ENCODE assay signal across 20 mouse cellular contexts in the genomic region with DNA sequence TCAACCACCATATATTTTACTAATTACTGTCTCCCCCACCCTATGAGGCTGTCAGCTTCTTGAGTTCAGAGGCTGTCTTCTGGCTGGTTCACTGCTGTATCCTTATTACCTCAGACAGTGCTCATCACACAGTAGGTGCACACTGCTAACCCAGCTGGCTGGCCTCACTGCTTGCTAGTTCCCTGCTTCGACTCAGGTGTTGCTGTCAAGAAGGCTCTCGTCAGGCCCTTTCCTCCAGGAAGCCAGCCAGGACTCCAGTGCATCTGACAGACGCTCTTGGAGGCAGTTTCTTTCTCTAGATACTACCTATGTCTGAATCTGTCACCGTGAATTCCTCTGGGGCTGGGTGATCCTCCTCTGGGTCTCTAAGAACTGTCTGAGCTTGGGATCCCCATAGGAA.
DNase-seq lines count a peak whose midpoint lies in the region; ATAC-seq lines count a peak whose summit lies in the region.
"Had no signal": no experiment of that assay in that cellular context is flagged by ENCODE, and none has a peak within 500 bp of the region (broad histone marks: within the 10 kb centered on the region; RNA-seq: fewer than 3 reads in every experiment).

No protein-coding gene starts in this region.

- H3K27ac ChIP-seq in forebrain, embryonic 10.5 days = peak overlapping the region; percentile 69; the same call in 1 of the 2 replicates
- H3K27ac ChIP-seq in forebrain, embryonic 14.5 days (ENCODE audit: low read depth, low read length) = no peak overlapping the region
- peak overlapping the region; percentile 81; the same call in 1 of the 2 replicates for H3K27ac ChIP-seq in forebrain, embryonic 16.5 days (ENCODE audit: low read length)
- H3K27ac ChIP-seq: embryonic facial prominence, embryonic 12.5 days; heart, embryonic 15.5 days; hindbrain, embryonic 14.5 days; intestine, embryonic 15.5 days had no signal

- H3K4me3 ChIP-seq in forebrain, embryonic 10.5 days = no peak overlapping the region
- H3K4me3 ChIP-seq in forebrain, embryonic 14.5 days (ENCODE audit: low read depth, low read length) = no peak overlapping the region
- no peak overlapping the region for H3K4me3 ChIP-seq in forebrain, embryonic 16.5 days (replicated peaks; ENCODE audit: low read length)
- H3K4me3 ChIP-seq: embryonic facial prominence, embryonic 12.5 days; heart, embryonic 15.5 days; intestine, embryonic 15.5 days had no signal

- H3K9ac ChIP-seq in forebrain, embryonic 14.5 days (ENCODE audit: low read length) = no peak overlapping the region
- no peak overlapping the region for H3K9ac ChIP-seq in forebrain, embryonic 16.5 days (replicated peaks; ENCODE audit: low read depth, low read length)
- H3K9ac ChIP-seq: embryonic facial prominence, embryonic 12.5 days; heart, embryonic 15.5 days; hindbrain, embryonic 14.5 days; intestine, embryonic 15.5 days had no signal

- 81% methylated on average over 4 of the region's 4 CpGs for WGBS in forebrain, embryonic 10.5 days
- WGBS in forebrain, embryonic 14.5 days = 93% methylated on average over 4 of the region's 4 CpGs
- WGBS in forebrain, embryonic 16.5 days = 85% methylated on average over 4 of the region's 4 CpGs

- H3K4me1 ChIP-seq in forebrain, embryonic 10.5 days = peaks cover 25% of the 10 kb centered on the region
- H3K4me1 ChIP-seq in forebrain, embryonic 14.5 days (ENCODE audit: control insufficient read depth, insufficient read depth, low read length) = peaks cover 15% of the 10 kb centered on the region
- H3K4me1 ChIP-seq in forebrain, embryonic 16.5 days (replicated peaks; ENCODE audit: control insufficient read depth, insufficient read depth, low read length) = peaks cover 36% of the 10 kb centered on the region
- H3K4me1 ChIP-seq: embryonic facial prominence, embryonic 12.5 days; heart, embryonic 15.5 days; intestine, embryonic 15.5 days had no signal

- H3K36me3 ChIP-seq in forebrain, embryonic 10.5 days (replicated peaks) = no peaks in the 10 kb centered on the region
- no peaks in the 10 kb centered on the region for H3K36me3 ChIP-seq in forebrain, embryonic 14.5 days (ENCODE audit: control insufficient read depth, insufficient read depth, low read length)
- no peaks in the 10 kb centered on the region for H3K36me3 ChIP-seq in forebrain, embryonic 16.5 days (ENCODE audit: control insufficient read depth, insufficient read depth)
- H3K36me3 ChIP-seq: embryonic facial prominence, embryonic 12.5 days; heart, embryonic 15.5 days; intestine, embryonic 15.5 days had no signal

- no peaks in the 10 kb centered on the region for H3K9me3 ChIP-seq in forebrain, embryonic 10.5 days
- no peaks in the 10 kb centered on the region for H3K9me3 ChIP-seq in forebrain, embryonic 14.5 days (replicated peaks; ENCODE audit: control insufficient read depth, low read length)
- H3K9me3 ChIP-seq in forebrain, embryonic 16.5 days (ENCODE audit: control insufficient read depth, low read length) = no peaks in the 10 kb centered on the region
- H3K9me3 ChIP-seq: embryonic facial prominence, embryonic 12.5 days; heart, embryonic 15.5 days; intestine, embryonic 15.5 days had no signal

- no peak for DNase-seq in forebrain, embryonic 10.5 days (ENCODE audit: extremely low spot score, low spot score)
- DNase-seq in forebrain, embryonic 14.5 days (ENCODE audit: low spot score) = no peak
- peak; percentile 1 for DNase-seq in ovary, postnatal 36 days (ENCODE audit: low spot score)
- DNase-seq in ovary, adult 18-20 months (ENCODE audit: low spot score) = no peak
- no peak for DNase-seq in thymus, postnatal 36 days
- no peak for DNase-seq in left cerebral cortex, postnatal 36 days (ENCODE audit: low spot score in 2 of 2)
- DNase-seq: adrenal gland, adult 2 months; adrenal gland, postnatal 25 days; cerebellum, adult 11 months; cerebellum, postnatal 14 days; gastrocnemius, postnatal 36 days; heart, adult 18-20 months; heart, postnatal 14 days; kidney, adult 2 months had no signal

- intact Hi-C loops in left cerebral cortex, postnatal 36 days (cut with DNase I) = no loop called here

- no peaks in the 10 kb centered on the region; the same call in 1 of the 2 replicates for H3K27me3 ChIP-seq in forebrain, embryonic 10.5 days (ENCODE audit: poor library complexity, severe bottlenecking)
- no peaks in the 10 kb centered on the region for H3K27me3 ChIP-seq in forebrain, embryonic 14.5 days (replicated peaks; ENCODE audit: control insufficient read depth, insufficient read depth, low read length)
- H3K27me3 ChIP-seq in forebrain, embryonic 16.5 days (replicated peaks; ENCODE audit: control insufficient read depth, insufficient read depth, low read length) = no peaks in the 10 kb centered on the region
- H3K27me3 ChIP-seq: intestine, embryonic 15.5 days had no signal

- H3K4me2 ChIP-seq in forebrain, embryonic 14.5 days (ENCODE audit: low read length) = no peak overlapping the region
- no peak overlapping the region for H3K4me2 ChIP-seq in forebrain, embryonic 16.5 days (ENCODE audit: low read length)
- H3K4me2 ChIP-seq: embryonic facial prominence, embryonic 12.5 days; heart, embryonic 11.5 days; heart, embryonic 15.5 days; hindbrain, embryonic 14.5 days; intestine, embryonic 15.5 days had no signal

- ATAC-seq in forebrain, embryonic 14.5 days = no peak
- ATAC-seq in forebrain, embryonic 16.5 days = no peak
- ATAC-seq: intestine, embryonic 15.5 days had no signal
